Mouse (Mus musculus): Measurements from ENCODE around the gene Dhrs13. TPM values are rescaled to one million over a fixed set of nuclear protein-coding genes. Genes with fewer than 3 reads are reported as not detected.

Dhrs13 gene
- 23.4 and 26.6 TPM in 2 replicates for polyA plus RNA-seq (2015; fragmentation: Nextera tagmentation; extraction: Ambion mirVana)

GRCm38 (mm10) chr11:78031947-78032808, at the start of gene Dhrs13:
Gene Dhrs13 (plus strand): TSS chr11:78032280.
- WGBS: under 1% methylated on average over 96 of the region's 96 CpGs
- Histone ChIP-seq H3K27me3 (no peaks in the 10 kb centered on the region), H3K9ac (peak within 1 kb of the TSS; percentile 87), H3K4me3 (peak within 1 kb of the TSS; percentile 74), H3K36me3 (ENCODE audit: poor library complexity, severe bottlenecking) (peaks cover 41% of the 10 kb centered on the region), H3K9me3 (replicated peaks) (no peaks in the 10 kb centered on the region), H3K27ac (peak within 1 kb of the TSS; percentile 93), H3K4me1 (peaks cover 29% of the 10 kb centered on the region), H3K4me2 (peak within 1 kb of the TSS; percentile 86)
- peak; percentile 91 for ATAC-seq

GRCm38 (mm10) chr11:77982441-77982905, 49.6 kb upstream of the Dhrs13 start, which contains the start of gene Phf12:
Gene Phf12 (plus strand): TSS chr11:77982754.
- peak within 1 kb of the TSS; percentile 97 for H3K27ac ChIP-seq
- H3K9ac ChIP-seq: peak within 1 kb of the TSS; percentile 99
- peaks cover 30% of the 10 kb centered on the region for H3K36me3 ChIP-seq (ENCODE audit: poor library complexity, severe bottlenecking)
- no peaks in the 10 kb centered on the region for H3K9me3 ChIP-seq (replicated peaks)
- peaks cover 12% of the 10 kb centered on the region; the same call in 1 of the 2 replicates for H3K27me3 ChIP-seq
- ATAC-seq: peak; percentile 84
- peak within 1 kb of the TSS; percentile 91 for H3K4me2 ChIP-seq
- peak within 1 kb of the TSS; percentile 99 for H3K4me3 ChIP-seq
- WGBS: under 1% methylated on average over 38 of the region's 62 CpGs
- peaks cover 30% of the 10 kb centered on the region for H3K4me1 ChIP-seq

- ATAC-seq: no peak
- Histone ChIP-seq H3K36me3 (ENCODE audit: poor library complexity, severe bottlenecking) (peaks cover 29% of the 10 kb centered on the region), H3K9me3 (replicated peaks) (no peaks in the 10 kb centered on the region), H3K9ac (peak overlapping the region; percentile 99), H3K27me3 (peaks cover 3% of the 10 kb centered on the region; the same call in 1 of the 2 replicates), H3K4me1 (peaks cover 30% of the 10 kb centered on the region), H3K27ac (peak overlapping the region; percentile 97), H3K4me2 (peak overlapping the region; percentile 91), H3K4me3 (peak overlapping the region; percentile 99)
- under 1% methylated on average over 26 of the region's 32 CpGs for WGBS
These were observed 48.7 kb upstream of the Dhrs13 start for GRCm38 (mm10) chr11:77983191-77983936.

GRCm38 (mm10) chr11:77983937-77984835, 47.9 kb upstream of the Dhrs13 start:
- peak overlapping the region; percentile 91 for H3K4me2 ChIP-seq
- peak overlapping the region; percentile 97 for H3K27ac ChIP-seq
- H3K4me1 ChIP-seq: peaks cover 30% of the 10 kb centered on the region
- H3K4me3 ChIP-seq: peak overlapping the region; percentile 99
- peaks cover 35% of the 10 kb centered on the region for H3K36me3 ChIP-seq (ENCODE audit: poor library complexity, severe bottlenecking)
- under 1% methylated on average over 57 of the region's 63 CpGs for WGBS
- no peaks in the 10 kb centered on the region for H3K9me3 ChIP-seq (replicated peaks)
- ATAC-seq: 0 out of 2 replicates have a peak, but pooled peaks have one; percentile 0
- H3K27me3 ChIP-seq: no peaks in the 10 kb centered on the region
- peak overlapping the region; percentile 99 for H3K9ac ChIP-seq

GRCm38 (mm10) chr11:77984836-77985231, 47.2 kb upstream of the Dhrs13 start:
- ATAC-seq: no peak

GRCm38 (mm10) chr11:77985541-77986065, 46.5 kb upstream of the Dhrs13 start:
- H3K27ac ChIP-seq: peak overlapping the region; percentile 97; the same call in 1 of the 2 replicates
- H3K9me3 ChIP-seq (replicated peaks): no peaks in the 10 kb centered on the region
- peaks cover 44% of the 10 kb centered on the region for H3K36me3 ChIP-seq (ENCODE audit: poor library complexity, severe bottlenecking)
- 62% methylated on average over 3 of the region's 3 CpGs for WGBS
- H3K4me1 ChIP-seq: peaks cover 24% of the 10 kb centered on the region
- peak overlapping the region; percentile 99 for H3K4me3 ChIP-seq
- H3K4me2 ChIP-seq: peak overlapping the region; percentile 91
- no peak for ATAC-seq
- peak overlapping the region; percentile 99 for H3K9ac ChIP-seq
- H3K27me3 ChIP-seq: no peaks in the 10 kb centered on the region

More at GRCm38 (mm10) chr11:77984836-77985231, 47.2 kb upstream of the Dhrs13 start:
- H3K4me3 ChIP-seq: peak overlapping the region; percentile 99
- peak overlapping the region; percentile 91 for H3K4me2 ChIP-seq
- under 1% methylated on average over 13 of the region's 13 CpGs for WGBS
- H3K27me3 ChIP-seq: no peaks in the 10 kb centered on the region
- H3K4me1 ChIP-seq: peaks cover 30% of the 10 kb centered on the region
- H3K36me3 ChIP-seq (ENCODE audit: poor library complexity, severe bottlenecking): peaks cover 39% of the 10 kb centered on the region
- H3K9ac ChIP-seq: peak overlapping the region; percentile 99
- H3K27ac ChIP-seq: peak overlapping the region; percentile 97
- H3K9me3 ChIP-seq (replicated peaks): no peaks in the 10 kb centered on the region

- no peak for ATAC-seq
- Histone ChIP-seq H3K4me1 (peaks cover 17% of the 10 kb centered on the region), H3K36me3 (ENCODE audit: poor library complexity, severe bottlenecking) (peaks cover 65% of the 10 kb centered on the region), H3K4me2 (no peak overlapping the region), H3K27me3 (no peaks in the 10 kb centered on the region), H3K9me3 (replicated peaks) (no peaks in the 10 kb centered on the region), H3K4me3 (no peak overlapping the region), H3K9ac (no peak overlapping the region), H3K27ac (no peak overlapping the region)
- 94% methylated on average over 13 of the region's 13 CpGs for WGBS
These were observed 42.9 kb upstream of the Dhrs13 start for GRCm38 (mm10) chr11:77989071-77989690.

GRCm38 (mm10) chr11:77995556-77995955, 36.5 kb upstream of the Dhrs13 start:
- no peaks in the 10 kb centered on the region for H3K9me3 ChIP-seq (replicated peaks)
- 62% methylated on average over 1 of the region's 1 CpGs for WGBS
- no peak for ATAC-seq
- H3K36me3 ChIP-seq (ENCODE audit: poor library complexity, severe bottlenecking): peaks cover 25% of the 10 kb centered on the region
- H3K27ac ChIP-seq: no peak overlapping the region
- H3K4me1 ChIP-seq: no peaks in the 10 kb centered on the region
- H3K4me2 ChIP-seq: no peak overlapping the region
- H3K4me3 ChIP-seq: no peak overlapping the region
- H3K9ac ChIP-seq: no peak overlapping the region
- H3K27me3 ChIP-seq: no peaks in the 10 kb centered on the region

GRCm38 (mm10) chr11:78006446-78006845, 25.6 kb upstream of the Dhrs13 start:
- 94% methylated on average over 5 of the region's 5 CpGs for WGBS

GRCm38 (mm10) chr11:78019676-78020075, 12.4 kb upstream of the Dhrs13 start:
- Histone ChIP-seq H3K4me1 (no peaks in the 10 kb centered on the region), H3K27ac (no peak overlapping the region), H3K9me3 (replicated peaks) (no peaks in the 10 kb centered on the region), H3K4me3 (no peak overlapping the region), H3K36me3 (ENCODE audit: poor library complexity, severe bottlenecking) (peaks cover 90% of the 10 kb centered on the region), H3K27me3 (no peaks in the 10 kb centered on the region), H3K9ac (no peak overlapping the region), H3K4me2 (no peak overlapping the region)
- 0 out of 2 replicates have a peak, but pooled peaks have one; percentile 55 for ATAC-seq
- whole genome bisulfite sequencing: 28% methylated on average over 4 of the region's 4 CpGs

More at GRCm38 (mm10) chr11:78006446-78006845, 25.6 kb upstream of the Dhrs13 start:
- Histone ChIP-seq H3K27me3 (no peaks in the 10 kb centered on the region), H3K9me3 (replicated peaks) (no peaks in the 10 kb centered on the region), H3K27ac (no peak overlapping the region), H3K9ac (no peak overlapping the region), H3K36me3 (ENCODE audit: poor library complexity, severe bottlenecking) (peaks cover 53% of the 10 kb centered on the region), H3K4me1 (peaks cover 7% of the 10 kb centered on the region), H3K4me2 (no peak overlapping the region), H3K4me3 (no peak overlapping the region)
- no peak for ATAC-seq

Data from forebrain, embryonic 13.5 days (tissue).